Mouse (Mus musculus): Measurements from ENCODE around the gene Pitpnm2.
"Not testable (repeated sequence)": the region's sequence is repeated elsewhere in the genome, so short reads cannot be mapped to it uniquely, and the experiment has no call there.

Pitpnm2 gene

DNA sequence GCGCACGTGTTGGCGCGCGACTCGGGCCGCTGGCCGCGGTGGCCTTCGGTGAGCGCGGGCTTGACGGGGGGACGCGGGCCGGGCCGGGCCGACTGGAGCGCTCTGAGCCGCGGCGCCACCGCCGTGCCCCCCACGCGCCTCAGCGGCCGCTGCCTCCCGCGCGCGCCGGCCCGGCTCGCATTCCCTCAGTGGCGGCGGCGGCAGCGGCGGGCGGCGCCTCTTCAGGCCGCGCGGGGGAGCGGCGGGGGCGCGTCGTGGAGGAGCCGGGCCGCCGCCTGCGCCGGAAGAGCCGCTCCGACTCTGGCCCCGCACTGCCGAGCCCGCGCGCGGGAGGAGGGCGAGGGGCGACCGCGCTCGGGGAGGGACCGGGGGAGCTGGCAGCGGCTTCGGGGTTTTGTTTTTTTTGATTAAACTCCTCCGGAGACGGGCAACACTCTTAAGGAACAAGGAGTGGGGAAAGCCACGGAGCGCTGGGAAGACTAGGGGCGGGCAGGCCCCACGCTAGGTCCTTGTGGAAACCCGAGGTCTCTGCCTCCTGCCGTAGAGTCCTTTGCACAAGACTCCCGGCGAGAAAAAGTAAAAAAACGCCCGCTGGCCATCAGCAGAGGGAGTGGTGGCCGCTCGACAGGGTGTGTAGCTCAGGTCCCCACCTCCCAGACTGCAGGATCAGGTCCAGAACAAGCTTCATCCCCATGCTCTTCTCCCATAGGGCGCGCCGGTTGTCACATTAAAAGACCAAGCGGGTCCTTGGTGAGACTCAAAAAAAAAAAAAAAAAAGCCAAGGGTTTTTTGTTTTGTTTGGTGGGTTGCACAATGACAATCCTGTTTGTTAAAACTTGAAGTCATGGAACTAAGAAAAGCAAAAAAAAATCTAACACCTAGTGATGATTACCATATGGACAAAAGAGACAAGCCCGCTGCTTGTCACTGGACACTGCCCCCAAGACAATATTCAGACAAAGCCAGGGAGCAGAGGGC lies at the start of gene Pitpnm2:
Gene Pitpnm2, minus strand, starts transcription at position 147 of the 978 bp plus-strand sequence.
- peak; percentile 66 for DNase-seq

GRCm38 (mm10) chr5:124299307-124299706 lies 49.7 kb upstream of the Pitpnm2 start:
- DNase-seq = not testable (repeated sequence)

DNA sequence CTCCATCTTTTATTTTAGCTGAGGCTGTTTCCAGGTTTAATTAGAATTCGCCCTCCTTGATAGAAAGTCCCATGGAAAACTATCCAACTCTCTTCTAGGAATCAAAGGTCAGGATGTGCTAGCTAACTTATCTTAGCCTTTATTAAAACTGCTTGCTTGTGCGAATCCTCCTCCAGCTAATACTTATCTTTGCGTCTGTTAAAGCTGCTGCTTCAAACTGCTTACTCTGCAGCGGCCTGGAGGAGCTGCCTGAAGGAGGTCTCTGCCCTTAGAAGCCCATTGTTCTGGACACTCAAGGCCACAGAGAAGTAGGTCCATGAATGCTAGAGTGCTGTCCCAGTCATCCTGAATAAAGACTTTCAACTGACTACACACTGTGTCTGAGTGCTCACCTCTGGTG lies 46.9 kb upstream of the Pitpnm2 start:
- no peak for DNase-seq

- no peak for DNase-seq
Observed at GRCm38 (mm10) chr5:124293967-124294366, 44.4 kb upstream of the Pitpnm2 start.

DNA sequence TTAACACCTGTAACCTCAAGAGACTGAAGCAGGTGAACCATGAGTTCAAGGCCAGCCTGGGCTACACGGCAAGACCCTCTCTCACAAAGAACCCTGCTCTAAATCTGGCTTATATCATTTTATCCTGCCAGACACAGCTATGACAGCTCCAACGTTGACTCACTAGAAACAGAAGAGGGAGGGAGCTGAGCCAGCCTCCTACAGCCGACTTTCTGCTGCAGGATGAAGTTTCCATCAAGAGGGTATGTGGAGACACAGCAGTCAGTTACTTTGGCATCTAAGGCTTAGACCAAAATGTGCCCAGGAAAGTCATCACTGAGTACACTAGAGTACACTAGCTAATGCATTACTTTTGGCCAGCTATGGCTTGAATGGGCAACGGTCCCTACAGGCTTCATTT lies 40.7 kb upstream of the Pitpnm2 start:
- DNase-seq = no peak

DNA sequence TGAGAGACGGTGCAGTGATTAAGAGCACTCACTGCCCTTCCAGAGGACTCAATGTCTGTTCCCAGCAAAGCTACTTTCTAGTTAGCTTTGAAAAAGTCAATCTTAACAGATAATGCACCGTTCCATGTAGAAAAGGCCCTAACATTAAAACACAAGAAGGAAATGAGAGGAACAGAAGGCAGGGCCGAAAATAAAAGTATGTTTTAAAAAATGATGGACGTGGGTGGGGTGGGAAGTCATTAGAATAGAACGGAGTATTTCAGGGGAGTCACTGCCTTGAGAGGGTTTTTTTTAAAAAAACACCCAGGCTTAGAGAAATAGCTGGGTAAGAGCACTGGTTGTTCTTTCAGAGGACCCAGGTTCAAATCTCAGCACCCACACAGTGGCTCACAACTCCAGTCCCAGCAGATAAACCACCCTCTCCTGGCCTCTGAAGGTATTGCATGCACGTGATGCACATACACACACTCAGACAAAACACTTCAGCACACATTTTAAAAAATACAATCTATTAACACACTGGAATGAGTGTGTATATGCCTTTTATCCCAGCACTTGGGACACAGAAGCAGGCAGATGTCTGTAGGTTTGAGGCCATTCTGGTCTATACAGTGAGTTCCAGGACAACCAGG lies 38.2 kb upstream of the Pitpnm2 start:
- no peak for DNase-seq

GRCm38 (mm10) chr5:124284330-124284729 lies 34.8 kb upstream of the Pitpnm2 start:
- DNase-seq = peak; percentile 23

- DNase-seq = no peak
Observed at GRCm38 (mm10) chr5:124282854-124283253, 33.3 kb upstream of the Pitpnm2 start.

- no peak for DNase-seq
Observed at GRCm38 (mm10) chr5:124270226-124270625, 20.7 kb upstream of the Pitpnm2 start.

DNA sequence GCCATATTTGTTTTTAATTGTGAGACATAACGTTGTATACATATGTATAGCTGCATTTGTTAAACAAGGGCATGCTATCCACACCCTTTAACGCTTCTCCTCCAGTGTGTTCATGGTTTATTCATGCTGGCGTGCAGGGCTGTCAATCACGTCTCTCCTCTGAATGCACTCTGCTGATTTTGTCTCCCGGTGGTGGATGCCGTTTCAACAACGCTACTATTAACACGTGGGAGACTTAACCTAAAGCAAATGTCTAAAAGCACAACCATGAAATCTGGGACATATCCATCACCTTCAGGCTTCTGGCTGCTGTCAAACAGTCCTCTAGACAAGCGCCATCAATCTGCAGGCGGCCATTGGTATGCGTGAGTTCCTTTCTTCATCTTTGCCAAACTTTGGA lies 20.1 kb upstream of the Pitpnm2 start:
- no peak for DNase-seq

GRCm38 (mm10) chr5:124267652-124268051 lies 18.1 kb upstream of the Pitpnm2 start:
- no peak for DNase-seq

GRCm38 (mm10) chr5:124266821-124267220 lies 17.3 kb upstream of the Pitpnm2 start:
- no peak for DNase-seq

- DNase-seq = no peak
Observed at GRCm38 (mm10) chr5:124263246-124263645, 13.7 kb upstream of the Pitpnm2 start.

DNA sequence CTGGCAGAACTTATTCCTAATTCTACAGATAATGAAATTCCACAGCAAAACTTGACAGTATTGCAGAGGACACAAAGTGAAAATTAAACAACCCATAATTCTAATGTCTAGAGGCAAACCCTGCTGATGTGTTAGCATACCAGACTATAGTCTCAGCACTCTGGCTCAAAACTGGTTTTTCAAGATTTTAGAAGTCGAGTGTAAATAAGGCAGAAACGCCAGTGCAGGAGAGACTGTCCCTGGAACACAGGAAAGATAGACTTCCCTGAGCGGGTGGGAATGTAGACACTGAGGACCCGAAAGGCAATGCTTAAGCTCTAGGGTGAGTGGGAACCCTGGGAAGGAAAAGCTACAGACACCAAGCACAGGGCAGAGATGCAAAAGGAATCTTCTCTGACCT lies 12.5 kb upstream of the Pitpnm2 start:
- DNase-seq = no peak

DNA sequence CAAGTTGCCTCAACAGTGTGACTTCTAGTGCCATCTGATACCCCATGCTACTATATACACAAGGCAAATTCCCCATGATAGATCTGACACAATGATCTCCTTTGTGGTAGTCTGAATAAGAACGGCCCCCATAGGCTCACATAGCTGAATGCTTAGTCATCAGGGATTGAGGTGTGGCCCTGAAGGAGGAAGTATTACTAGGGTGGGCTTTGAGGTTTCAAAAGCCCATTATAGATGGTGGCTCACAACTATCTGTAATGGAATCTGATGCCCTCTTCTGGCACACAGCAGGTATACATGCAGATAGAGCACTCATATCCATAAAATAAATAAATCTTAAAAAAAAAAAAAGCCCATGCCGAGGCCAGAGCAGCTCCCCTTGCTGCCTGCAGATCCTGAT lies 9.6 kb upstream of the Pitpnm2 start:
- DNase-seq = no peak

DNA sequence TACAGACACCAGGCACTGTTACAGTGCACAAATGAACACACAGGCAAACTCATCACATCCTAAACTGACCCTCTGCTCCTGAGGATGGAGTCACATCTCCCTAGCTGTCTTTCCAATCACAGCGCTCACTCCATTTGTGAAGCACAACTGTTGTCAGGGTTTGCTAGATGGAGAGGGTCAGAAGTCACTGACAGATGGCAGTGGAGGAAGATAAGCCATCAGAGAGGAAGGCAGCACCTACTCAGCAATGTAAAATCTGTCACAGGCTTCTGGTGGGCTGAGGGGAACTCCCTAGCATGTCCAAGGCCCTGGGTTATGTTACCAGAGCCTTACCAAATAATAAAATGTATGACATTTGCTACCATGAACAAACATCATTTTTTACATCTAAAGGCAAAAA lies 8.5 kb upstream of the Pitpnm2 start:
- DNase-seq = no peak

- DNase-seq = no peak
Observed at GRCm38 (mm10) chr5:124255141-124255540, 5.6 kb upstream of the Pitpnm2 start.

GRCm38 (mm10) chr5:124253555-124253954 lies 4.0 kb upstream of the Pitpnm2 start:
- no peak for DNase-seq

- DNase-seq = no peak
Observed at GRCm38 (mm10) chr5:124252580-124253320, 3.2 kb upstream of the Pitpnm2 start.

DNA sequence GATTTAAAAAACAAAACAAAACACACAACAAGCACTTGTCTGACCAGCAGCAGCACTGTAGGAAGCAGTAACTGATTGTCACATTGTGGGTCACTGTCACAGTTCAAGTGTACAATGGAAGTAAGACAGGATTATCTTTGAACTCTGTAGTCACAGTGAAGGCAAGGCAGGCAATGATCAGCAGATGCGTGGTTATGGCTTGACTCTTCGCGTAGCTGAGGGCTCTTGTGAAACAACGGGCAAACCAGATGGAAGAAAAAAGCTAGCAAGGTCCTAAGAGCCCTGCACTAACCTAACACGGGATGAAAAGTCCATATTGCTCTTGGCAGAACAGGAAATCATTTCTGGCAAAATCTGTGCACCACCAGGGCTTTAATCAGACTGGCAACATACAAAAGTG lies 1.5 kb upstream of the Pitpnm2 start:
- DNase-seq = no peak

DNA sequence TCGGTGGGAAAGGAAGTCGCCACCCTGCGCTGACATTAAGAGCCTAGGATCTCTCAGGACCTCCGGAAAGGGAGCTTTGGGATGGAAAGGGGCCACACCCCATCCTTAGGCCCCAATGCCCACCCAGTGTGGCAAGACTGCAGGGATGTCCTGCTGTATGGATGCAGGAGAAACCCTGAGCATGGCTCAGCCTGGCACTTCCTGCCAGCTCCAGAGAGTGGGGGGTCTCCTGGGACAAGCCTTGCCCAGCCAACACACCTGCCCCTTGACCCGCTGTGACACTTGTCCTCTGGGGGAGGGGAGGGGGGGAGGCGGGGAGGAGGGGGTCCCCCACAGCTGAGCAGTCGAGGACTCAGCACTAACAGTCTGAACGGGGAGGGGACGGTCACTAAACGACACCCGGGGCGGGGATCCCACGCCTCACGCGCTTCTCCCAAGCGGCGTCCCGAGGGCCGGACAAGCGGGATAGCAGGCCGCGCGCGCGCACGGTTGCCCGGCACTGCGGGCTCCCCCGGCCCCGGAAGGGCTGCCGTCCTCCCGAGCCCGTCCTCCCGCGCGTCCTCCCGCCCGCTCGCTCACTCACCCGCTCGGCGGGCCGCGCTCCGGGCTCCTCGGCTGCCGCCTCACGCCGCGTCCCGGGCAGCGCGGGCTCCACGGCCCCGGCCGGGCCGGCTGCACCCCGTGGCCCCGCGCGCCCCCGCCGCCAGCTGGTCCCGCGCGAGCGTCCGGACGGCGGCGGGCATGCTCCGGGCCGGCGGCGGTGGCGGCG lies 531 bp downstream of the Pitpnm2 start:
- peak; percentile 71 for DNase-seq

GRCm38 (mm10) chr5:124247986-124248626 lies 1.5 kb downstream of the Pitpnm2 start:
- DNase-seq = peak; percentile 51
